Mouse (Mus musculus) kidney, embryonic 14.5 days (tissue): ENCODE measurements at regions not wholly inside any gene's neighbourhood (a gene's known extent, or its start where the extent isn't known, plus 50 kb on each side); places are given as distances from the start of the nearest gene placed in this dataset.

Source experiments
- ATAC-seq: fragments of 200-750 bp; cut with Nextera tagmentation; 2 replicates; pipeline ENCODE4 v1.8.0; 2017; ENCODE audit warnings: moderate number of reproducible peaks, mild to moderate bottlenecking, moderate TSS enrichment, moderate library complexity; ENCODE audit not compliant: low FRiP score, low TSS enrichment
- H3K27ac ChIP-seq: fragments of 300-500 bp; sonication (generic); 2 replicates; pipeline ENCODE4 v1.5.1; 2014; ENCODE audit warnings: low read depth, mild to moderate bottlenecking, low read length, moderate library complexity, mixed read lengths
- H3K27me3 ChIP-seq: fragments of 300-500 bp; sonication (generic); 2 replicates; pipeline ENCODE4 v1.6.1; 2014; ENCODE audit warnings: mild to moderate bottlenecking, low read length; ENCODE audit not compliant: control insufficient read depth, insufficient read depth
- H3K36me3 ChIP-seq: fragments of 300-500 bp; sonication (generic); 2 replicates; pipeline ENCODE4 v1.6.1; 2014; ENCODE audit warnings: low read length, mixed read lengths; ENCODE audit not compliant: control insufficient read depth, insufficient read depth
- H3K4me1 ChIP-seq: fragments of 300-500 bp; sonication (generic); 2 replicates; pipeline ENCODE4 v1.6.1; 2014; ENCODE audit warnings: low read length, mixed read lengths; ENCODE audit not compliant: control insufficient read depth, insufficient read depth
- H3K4me2 ChIP-seq: fragments of 300-500 bp; sonication (generic); replicated peaks from 2 replicates; pipeline ENCODE4 v1.6.1; 2014; ENCODE audit warnings: low read depth, mild to moderate bottlenecking, low read length
- H3K4me3 ChIP-seq: fragments of 300-500 bp; sonication (generic); 2 replicates; pipeline ENCODE4 v1.5.1; 2014; ENCODE audit warnings: mild to moderate bottlenecking, low read length
- H3K9ac ChIP-seq: fragments of 300-500 bp; sonication (generic); 2 replicates; pipeline ENCODE4 v1.6.1; 2014; ENCODE audit warnings: low read depth, mild to moderate bottlenecking, low read length, moderate library complexity
- H3K9me3 ChIP-seq: fragments of 300-500 bp; sonication (generic); 2 replicates; pipeline ENCODE4 v1.6.1; 2016; ENCODE audit warnings: low read length; ENCODE audit not compliant: control insufficient read depth
- WGBS: fragments of 180-500 bp; shearing (Covaris S2); extraction: QIAGEN DNeasy Blood & Tissue Kit; methylation state at CpG from one replicate; pipeline ENCODE4 v1.1.7; 2014; 5-methylcytosine and 5-hydroxymethylcytosine counted together

GRCm38 (mm10) chr5:112040678-112041077, 211.6 kb downstream of the Cryba4 start:
- no peak overlapping the region for H3K9ac ChIP-seq
- no peaks in the 10 kb centered on the region for H3K9me3 ChIP-seq
- peaks cover 8% of the 10 kb centered on the region for H3K27me3 ChIP-seq
- H3K4me3 ChIP-seq: no peak overlapping the region
- WGBS: 54% methylated on average over 1 of the region's 1 CpGs
- peaks cover 3% of the 10 kb centered on the region; the same call in 1 of the 2 replicates for H3K4me1 ChIP-seq
- no peaks in the 10 kb centered on the region for H3K36me3 ChIP-seq
- ATAC-seq: no peak
- H3K27ac ChIP-seq: no peak overlapping the region
- H3K4me2 ChIP-seq: no peak overlapping the region

GRCm38 (mm10) chr5:112041285-112041684, 211.0 kb downstream of the Cryba4 start:
- no peaks in the 10 kb centered on the region for H3K36me3 ChIP-seq
- WGBS: 36% methylated on average over 4 of the region's 4 CpGs
- no peak overlapping the region for H3K27ac ChIP-seq
- H3K27me3 ChIP-seq: peaks cover 8% of the 10 kb centered on the region
- H3K9ac ChIP-seq: no peak overlapping the region
- H3K4me1 ChIP-seq: peaks cover 3% of the 10 kb centered on the region; the same call in 1 of the 2 replicates
- H3K4me2 ChIP-seq: no peak overlapping the region
- H3K9me3 ChIP-seq: no peaks in the 10 kb centered on the region
- H3K4me3 ChIP-seq: no peak overlapping the region
- ATAC-seq: no peak

- Histone ChIP-seq H3K4me1 (peaks cover 1% of the 10 kb centered on the region; the same call in 1 of the 2 replicates), H3K9me3 (no peaks in the 10 kb centered on the region), H3K9ac (no peak overlapping the region), H3K27me3 (peaks cover 8% of the 10 kb centered on the region), H3K36me3 (no peaks in the 10 kb centered on the region), H3K4me3 (no peak overlapping the region), H3K27ac (no peak overlapping the region), H3K4me2 (no peak overlapping the region)
- ATAC-seq: no peak
- WGBS: 87% methylated on average over 11 of the region's 11 CpGs
Measured at GRCm38 (mm10) chr5:112042236-112042635, 210.1 kb downstream of the Cryba4 start.

- ATAC-seq: no peak
- Histone ChIP-seq H3K36me3 (no peaks in the 10 kb centered on the region), H3K4me1 (no peaks in the 10 kb centered on the region), H3K9ac (no peak overlapping the region), H3K9me3 (no peaks in the 10 kb centered on the region), H3K4me3 (no peak overlapping the region), H3K27me3 (peaks cover 12% of the 10 kb centered on the region), H3K27ac (no peak overlapping the region), H3K4me2 (no peak overlapping the region)
- WGBS: 19% methylated on average over 16 of the region's 16 CpGs
Measured at GRCm38 (mm10) chr5:112050046-112050782, 202.1 kb downstream of the Cryba4 start.

- Histone ChIP-seq H3K27ac (no peak overlapping the region), H3K9ac (no peak overlapping the region), H3K36me3 (no peaks in the 10 kb centered on the region), H3K27me3 (peaks cover 12% of the 10 kb centered on the region), H3K4me1 (no peaks in the 10 kb centered on the region), H3K4me2 (no peak overlapping the region), H3K9me3 (no peaks in the 10 kb centered on the region), H3K4me3 (no peak overlapping the region)
- no peak for ATAC-seq
- 49% methylated on average over 5 of the region's 5 CpGs for WGBS
Measured at GRCm38 (mm10) chr5:112050906-112051305, 201.4 kb downstream of the Cryba4 start.

- H3K4me1 ChIP-seq: no peaks in the 10 kb centered on the region
- 89% methylated on average over 10 of the region's 10 CpGs for WGBS
- no peaks in the 10 kb centered on the region for H3K9me3 ChIP-seq
- no peak overlapping the region for H3K4me3 ChIP-seq
- H3K9ac ChIP-seq: no peak overlapping the region
- no peaks in the 10 kb centered on the region for H3K36me3 ChIP-seq
- peaks cover 12% of the 10 kb centered on the region for H3K27me3 ChIP-seq
- no peak for ATAC-seq
- no peak overlapping the region for H3K27ac ChIP-seq
- H3K4me2 ChIP-seq: no peak overlapping the region
Measured at GRCm38 (mm10) chr5:112051786-112052185, 200.5 kb downstream of the Cryba4 start.

GRCm38 (mm10) chr5:112053600-112054155, 198.6 kb downstream of the Cryba4 start:
- no peak overlapping the region for H3K4me3 ChIP-seq
- peaks cover 12% of the 10 kb centered on the region for H3K27me3 ChIP-seq
- 84% methylated on average over 5 of the region's 5 CpGs for WGBS
- H3K4me2 ChIP-seq: no peak overlapping the region
- no peak overlapping the region for H3K9ac ChIP-seq
- H3K36me3 ChIP-seq: no peaks in the 10 kb centered on the region
- H3K27ac ChIP-seq: no peak overlapping the region
- ATAC-seq: no peak
- no peaks in the 10 kb centered on the region for H3K9me3 ChIP-seq
- H3K4me1 ChIP-seq: no peaks in the 10 kb centered on the region

- Histone ChIP-seq H3K4me1 (no peaks in the 10 kb centered on the region), H3K9ac (no peak overlapping the region), H3K9me3 (no peaks in the 10 kb centered on the region), H3K27ac (no peak overlapping the region), H3K27me3 (peaks cover 8% of the 10 kb centered on the region), H3K36me3 (no peaks in the 10 kb centered on the region), H3K4me2 (no peak overlapping the region), H3K4me3 (no peak overlapping the region)
- WGBS: 23% methylated on average over 4 of the region's 4 CpGs
- no peak for ATAC-seq
Measured at GRCm38 (mm10) chr5:112055018-112055417, 197.3 kb downstream of the Cryba4 start.

GRCm38 (mm10) chr5:112069917-112070316, 182.4 kb downstream of the Cryba4 start:
- Histone ChIP-seq H3K4me3 (no peak overlapping the region), H3K36me3 (no peaks in the 10 kb centered on the region), H3K4me2 (no peak overlapping the region), H3K4me1 (no peaks in the 10 kb centered on the region), H3K27ac (no peak overlapping the region), H3K9ac (no peak overlapping the region), H3K27me3 (0 out of 2 replicates have a peak, but pooled peaks cover 2% of the 10 kb centered on the region), H3K9me3 (no peaks in the 10 kb centered on the region)
- ATAC-seq: no peak
- 87% methylated on average over 13 of the region's 13 CpGs for WGBS
